In genomic region chr14:122837018-122837417, GRCm38 (mm10) we compare ENCODE assay signal across 17 mouse cellular contexts.
DNase-seq lines count a peak whose midpoint lies in the region; ATAC-seq lines count a peak whose summit lies in the region.
"Had no signal": no experiment of that assay in that cellular context is flagged by ENCODE, and none has a peak within 500 bp of the region (broad histone marks: within the 10 kb centered on the region; RNA-seq: fewer than 3 reads in every experiment).

No protein-coding gene starts in this region.

- no peaks in the 10 kb centered on the region for H3K36me3 ChIP-seq in hindbrain, embryonic 13.5 days
- H3K36me3 ChIP-seq in hindbrain, embryonic 16.5 days (ENCODE audit: control insufficient read depth, insufficient read depth, low read length) = no peaks in the 10 kb centered on the region
- H3K36me3 ChIP-seq in embryonic facial prominence, embryonic 15.5 days = no peaks in the 10 kb centered on the region
- H3K36me3 ChIP-seq: heart, embryonic 15.5 days had no signal

- DNase-seq in cerebellum, adult 9-11 months = peak; percentile 22
- DNase-seq in cerebellum, adult 8-10 months = no peak
- DNase-seq in brain, adult 2 months (ENCODE audit: low read depth, low spot score) = peak; percentile 12
- no peak for DNase-seq in lung, postnatal 14 days
- DNase-seq: adrenal gland, postnatal 25 days; gastrocnemius, postnatal 36 days; heart, postnatal 36 days; kidney, adult 2 months; kidney, postnatal 10 days; thymus, postnatal 14 days had no signal

- H3K4me3 ChIP-seq in hindbrain, embryonic 13.5 days = no peak overlapping the region
- H3K4me3 ChIP-seq in hindbrain, embryonic 16.5 days (ENCODE audit: low read length) = no peak overlapping the region
- H3K4me3 ChIP-seq in embryonic facial prominence, embryonic 15.5 days (replicated peaks) = no peak overlapping the region
- H3K4me3 ChIP-seq: heart, embryonic 15.5 days had no signal

- no peaks in the 10 kb centered on the region for H3K27me3 ChIP-seq in hindbrain, embryonic 13.5 days
- no peaks in the 10 kb centered on the region for H3K27me3 ChIP-seq in hindbrain, embryonic 16.5 days (replicated peaks; ENCODE audit: control insufficient read depth, insufficient read depth, low read length)
- no peaks in the 10 kb centered on the region for H3K27me3 ChIP-seq in embryonic facial prominence, embryonic 15.5 days
- H3K27me3 ChIP-seq: heart, embryonic 15.5 days had no signal

- H3K4me2 ChIP-seq in hindbrain, embryonic 13.5 days = no peak overlapping the region
- H3K4me2 ChIP-seq in hindbrain, embryonic 16.5 days (ENCODE audit: low read length) = no peak overlapping the region
- no peak overlapping the region for H3K4me2 ChIP-seq in embryonic facial prominence, embryonic 15.5 days (replicated peaks)
- H3K4me2 ChIP-seq: heart, embryonic 15.5 days had no signal

- peaks cover 11% of the 10 kb centered on the region for H3K4me1 ChIP-seq in hindbrain, embryonic 13.5 days (replicated peaks)
- no peaks in the 10 kb centered on the region; the same call in 1 of the 2 replicates for H3K4me1 ChIP-seq in hindbrain, embryonic 16.5 days (ENCODE audit: control insufficient read depth, insufficient read depth, low read depth, low read length)
- no peaks in the 10 kb centered on the region for H3K4me1 ChIP-seq in embryonic facial prominence, embryonic 15.5 days
- H3K4me1 ChIP-seq: heart, embryonic 15.5 days had no signal

- WGBS in hindbrain, embryonic 13.5 days = 68% methylated on average over 2 of the region's 2 CpGs
- 48% methylated on average over 2 of the region's 2 CpGs for WGBS in hindbrain, embryonic 16.5 days
- WGBS in embryonic facial prominence, embryonic 15.5 days = 53% methylated on average over 2 of the region's 2 CpGs

- H3K9ac ChIP-seq in hindbrain, embryonic 13.5 days = no peak overlapping the region
- no peak overlapping the region for H3K9ac ChIP-seq in hindbrain, embryonic 16.5 days (ENCODE audit: low read depth, low read length)
- H3K9ac ChIP-seq in embryonic facial prominence, embryonic 15.5 days = no peak overlapping the region
- H3K9ac ChIP-seq: heart, embryonic 15.5 days had no signal

- 0 out of 2 replicates have a peak overlapping the region, but pooled peaks have one; percentile 12 for H3K27ac ChIP-seq in hindbrain, embryonic 13.5 days
- no peak overlapping the region for H3K27ac ChIP-seq in hindbrain, embryonic 16.5 days (ENCODE audit: low read depth, low read length)
- H3K27ac ChIP-seq in embryonic facial prominence, embryonic 15.5 days (replicated peaks) = no peak overlapping the region
- H3K27ac ChIP-seq: heart, embryonic 15.5 days; macrophage had no signal

- no peaks in the 10 kb centered on the region for H3K9me3 ChIP-seq in hindbrain, embryonic 13.5 days
- H3K9me3 ChIP-seq in hindbrain, embryonic 16.5 days (ENCODE audit: control insufficient read depth, low read length) = no peaks in the 10 kb centered on the region
- H3K9me3 ChIP-seq in embryonic facial prominence, embryonic 15.5 days (replicated peaks) = no peaks in the 10 kb centered on the region
- H3K9me3 ChIP-seq: heart, embryonic 15.5 days had no signal

- no peak for ATAC-seq in hindbrain, embryonic 13.5 days (ENCODE audit: low FRiP score)
- ATAC-seq in hindbrain, embryonic 16.5 days = no peak
- 0 out of 2 replicates have a peak, but pooled peaks have one; percentile 24 for ATAC-seq in embryonic facial prominence, embryonic 15.5 days (ENCODE audit: insufficient number of reproducible peaks, low FRiP score, low TSS enrichment, low read depth)
- ATAC-seq: CD4-positive, CD25-positive, alpha-beta regulatory T cell, adult 4 months; midbrain, embryonic 16.5 days had no signal

Comparison
In these comparisons a context has a peak if more than half of its experiments do, and no peak if none do; other contexts are left out.
1. DNase-seq: peak in cerebellum, adult 9-11 months (single experiment) and brain, adult 2 months (single experiment); none in cerebellum, adult 8-10 months (single experiment) and lung, postnatal 14 days (single experiment).